Mouse (Mus musculus): ENCODE data around the gene Cd151. TPM values are rescaled to one million over a fixed set of nuclear protein-coding genes. Genes with fewer than 3 reads are reported as not detected.
"Not testable (repeated sequence)": the region's sequence is repeated elsewhere in the genome, so short reads cannot be mapped to it uniquely, and the experiment has no call there.

Cd151 gene
- total RNA-seq, 2 experiments from 2014 or later: 83.2 to 90.2 TPM

DNA sequence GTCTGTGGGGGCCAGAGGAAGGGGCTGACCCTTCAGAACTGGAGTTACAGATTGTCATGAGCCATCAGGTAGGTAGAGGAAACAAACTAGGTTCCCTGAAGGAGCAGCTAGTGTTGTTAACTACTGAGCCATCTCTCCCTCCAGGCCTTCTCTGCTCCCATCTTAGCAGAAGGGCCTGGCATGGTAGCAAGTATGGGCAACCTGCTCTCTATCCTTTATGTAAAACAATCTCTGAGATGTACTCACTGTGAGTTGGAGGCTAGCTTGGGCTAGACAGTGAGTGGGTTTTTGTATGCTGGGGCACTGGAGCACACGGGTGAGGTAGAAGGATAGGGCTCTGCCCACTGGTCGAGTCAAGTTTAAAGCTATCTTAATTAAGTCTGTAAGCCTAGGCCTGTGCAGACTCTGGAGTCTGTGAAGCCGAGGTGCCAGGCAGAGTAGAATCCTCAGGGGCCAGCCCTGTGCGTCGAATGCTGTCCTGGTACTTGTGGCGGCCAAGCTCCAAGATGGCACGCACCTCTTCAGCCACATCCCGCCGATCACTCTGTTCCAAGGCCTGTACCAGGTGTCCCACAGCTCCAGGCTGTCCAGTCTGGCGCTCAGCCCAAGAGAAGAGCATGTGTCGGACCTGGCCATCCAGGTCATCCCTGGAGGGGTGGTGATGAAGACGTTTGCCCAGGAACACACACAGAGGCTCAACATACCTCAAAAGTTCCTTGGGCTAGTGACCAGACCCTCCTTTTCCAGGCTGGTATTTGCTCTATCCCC is 28.8 kb upstream of the Cd151 start:
- no peak for DNase-seq
- Histone ChIP-seq H3K27ac (no peak overlapping the region), H3K4me3 (no peak overlapping the region)
- no peak for TF ChIP-seq CTCF (IDR thresholded peaks at IDR 0.05)
- intact Hi-C loops (cut with DNase I): no loop called here

DNA sequence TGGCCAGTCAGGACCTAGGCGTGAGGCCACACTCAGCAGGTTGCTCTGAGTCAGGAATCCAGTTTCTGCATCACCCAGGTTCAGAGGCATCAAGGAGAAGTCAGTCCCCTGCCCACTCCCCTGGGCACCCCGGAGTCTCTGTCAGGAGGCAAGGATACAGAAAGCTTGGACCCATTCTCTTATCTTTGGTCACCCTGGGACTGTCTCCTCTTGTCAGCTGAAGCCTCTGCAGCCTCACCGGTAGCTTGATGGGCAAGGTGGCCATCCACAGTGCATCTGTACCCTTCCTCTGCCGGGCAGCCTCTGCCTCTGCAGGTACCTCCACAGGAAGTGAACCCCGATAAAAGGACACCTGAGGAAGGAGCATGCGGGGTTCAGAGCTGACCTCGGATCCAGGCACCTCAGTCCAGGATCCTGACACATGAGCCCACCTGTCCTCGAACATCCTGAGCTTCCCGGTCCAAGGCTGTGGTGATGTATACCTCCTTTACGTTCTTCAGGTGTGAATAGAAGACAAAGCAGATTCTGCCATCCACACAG is 28.0 kb upstream of the Cd151 start:
- intact Hi-C loops (cut with DNase I): no loop called here
- H3K27ac ChIP-seq: no peak overlapping the region
- no peak overlapping the region for H3K4me3 ChIP-seq
- TF ChIP-seq CTCF (IDR thresholded peaks at IDR 0.05): no peak
- no peak for DNase-seq

GRCm38 (mm10) chr7:141439811-141440210 is 27.4 kb upstream of the Cd151 start:
- no peak overlapping the region for H3K27ac ChIP-seq
- intact Hi-C loops (cut with DNase I): loop anchor here (10.0 kb wide), 1 partner anchor 215 kb away; the partner anchor contains the start of gene Phrf1
- no peak overlapping the region for H3K4me3 ChIP-seq
- DNase-seq: no peak
- no peak for TF ChIP-seq CTCF (IDR thresholded peaks at IDR 0.05)

DNA sequence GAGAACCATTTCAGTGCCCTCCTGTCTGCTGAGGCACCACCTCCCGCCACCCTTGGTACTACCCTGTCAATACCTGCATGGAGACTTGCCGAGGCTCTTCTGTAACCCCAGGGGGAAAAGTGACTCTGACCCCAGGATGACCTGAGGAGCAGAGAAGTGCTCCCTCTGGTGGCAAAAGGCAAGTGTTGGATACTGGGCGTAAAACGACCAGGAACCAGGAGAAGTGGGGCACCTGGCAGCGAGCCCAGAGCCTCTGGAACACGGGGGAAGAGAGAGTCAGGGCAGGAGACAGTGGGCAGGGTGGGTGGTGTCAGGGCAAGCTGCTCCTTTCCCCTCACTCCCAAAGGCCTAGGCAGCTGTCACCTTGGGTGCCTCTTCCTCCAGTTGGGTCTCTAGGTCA is 26.6 kb upstream of the Cd151 start:
- DNase-seq: peak; percentile 74
- Histone ChIP-seq H3K4me3 (no peak overlapping the region), H3K27ac (no peak overlapping the region)
- TF ChIP-seq CTCF (IDR thresholded peaks at IDR 0.05): peak; percentile 82
- intact Hi-C loops (cut with DNase I): loop anchor here (10.0 kb wide), 1 partner anchor 216 kb away; the partner anchor contains the start of gene Phrf1

DNA sequence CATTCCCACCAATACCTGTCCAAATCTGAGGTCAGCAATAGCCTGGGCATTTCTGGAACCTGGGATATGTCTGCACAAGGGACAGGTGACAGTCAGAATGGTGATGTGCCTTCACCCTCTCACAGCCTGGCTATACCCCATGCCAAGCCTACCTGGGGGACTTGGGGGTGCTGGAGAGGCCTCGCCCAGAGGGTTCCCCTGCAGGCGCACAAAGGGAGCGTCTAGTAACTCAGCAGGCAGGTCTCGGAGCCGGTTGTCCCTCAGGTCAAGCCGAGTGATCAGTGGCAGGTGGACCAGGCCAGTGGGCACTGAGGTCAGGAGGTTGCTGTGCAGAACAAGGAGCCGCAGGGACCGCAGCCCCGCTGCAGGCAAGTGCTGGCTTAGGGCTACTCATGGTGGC is 25.7 kb upstream of the Cd151 start:
- TF ChIP-seq CTCF (IDR thresholded peaks at IDR 0.05): no peak
- intact Hi-C loops (cut with DNase I): loop anchor here (10.0 kb wide), 1 partner anchor 217 kb away; the partner anchor contains the start of gene Phrf1
- H3K4me3 ChIP-seq: no peak overlapping the region
- H3K27ac ChIP-seq: no peak overlapping the region
- no peak for DNase-seq

DNA sequence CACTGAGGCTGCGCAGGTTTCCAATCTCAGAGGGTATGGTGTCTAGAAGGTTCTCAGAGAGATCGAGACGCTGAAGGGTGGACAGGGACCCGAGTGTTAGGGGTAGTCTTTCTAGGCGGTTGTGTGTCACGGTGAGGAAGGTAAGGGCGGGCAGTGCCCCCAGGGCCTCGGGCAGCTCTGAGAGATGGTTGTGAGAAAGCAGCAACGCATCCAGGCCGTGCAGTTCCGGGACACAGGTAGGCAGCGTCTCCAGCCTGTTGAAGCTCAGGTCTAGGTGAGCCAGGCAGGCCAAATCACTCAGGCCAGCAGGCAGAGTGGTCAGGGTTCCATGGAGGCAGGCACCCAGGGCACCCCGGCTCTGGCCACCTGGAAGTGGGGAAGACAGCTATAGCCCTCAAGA is 25.0 kb upstream of the Cd151 start:
- DNase-seq: no peak
- no peak for TF ChIP-seq CTCF (IDR thresholded peaks at IDR 0.05)
- no peak overlapping the region for H3K4me3 ChIP-seq
- H3K27ac ChIP-seq: no peak overlapping the region
- intact Hi-C loops (cut with DNase I): loop anchor here (10.0 kb wide), 1 partner anchor 217 kb away; the partner anchor contains the start of gene Phrf1

DNA sequence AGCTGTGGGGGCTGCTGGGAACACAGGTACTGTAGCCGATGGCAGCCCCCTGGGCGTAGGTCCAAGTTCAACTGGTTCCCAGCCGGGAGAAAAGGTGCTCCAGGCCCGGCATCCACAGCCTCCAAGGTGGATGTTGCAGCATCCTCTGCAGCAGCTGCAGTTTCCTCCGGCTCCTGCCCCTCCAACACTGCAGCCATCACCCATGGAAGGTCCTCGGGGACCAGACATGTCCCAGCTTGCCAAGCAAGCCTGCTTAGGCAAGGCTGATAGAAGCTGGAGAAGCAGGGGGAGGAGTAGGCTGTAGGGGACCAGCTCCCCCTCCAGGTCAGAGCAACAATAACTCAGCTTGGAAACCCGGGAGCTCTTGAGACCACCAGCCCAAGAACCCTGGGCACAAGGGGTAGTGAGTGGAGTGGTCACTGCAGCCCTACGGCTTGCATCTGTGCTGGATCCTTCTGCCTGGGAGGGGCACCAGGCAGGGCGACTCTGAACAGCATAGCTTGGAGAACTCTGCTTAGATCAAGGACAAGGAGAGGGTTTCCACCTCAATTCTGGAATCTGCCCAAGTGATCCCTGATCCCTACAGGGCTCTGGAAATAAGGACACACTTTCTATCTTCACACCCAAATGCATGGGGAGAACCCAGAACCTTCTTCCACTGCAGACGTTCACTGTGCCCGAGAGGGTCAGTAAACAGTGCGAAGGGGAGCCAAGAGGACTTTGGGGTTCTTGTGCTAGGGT is 23.9 kb upstream of the Cd151 start:
- intact Hi-C loops (cut with DNase I): loop anchor here (10.0 kb wide), 1 partner anchor 218 kb away; the partner anchor contains the start of gene Phrf1
- DNase-seq: no peak
- Histone ChIP-seq H3K27ac (peak overlapping the region; percentile 64; the same call in 1 of the 2 replicates), H3K4me3 (peak overlapping the region; percentile 70)
- TF ChIP-seq CTCF (IDR thresholded peaks at IDR 0.05): no peak

- Histone ChIP-seq H3K27ac (peak within 1 kb of the TSS; percentile 64), H3K4me3 (peak within 1 kb of the TSS; percentile 70)
- DNase-seq: peak; percentile 74
- intact Hi-C loops (cut with DNase I): loop anchor here (10.0 kb wide), 1 partner anchor 219 kb away; the partner anchor contains the start of gene Phrf1
- no peak for TF ChIP-seq CTCF (IDR thresholded peaks at IDR 0.05)
Measured at GRCm38 (mm10) chr7:141443828-141444237, 23.4 kb upstream of the Cd151 start, which contains the start of gene Pidd1. Gene Pidd1 (minus strand): TSS chr7:141444025.

- intact Hi-C loops (cut with DNase I): loop anchor here (10.0 kb wide), 1 partner anchor 222 kb away; the partner anchor contains the start of gene Phrf1
- H3K4me3 ChIP-seq: peak overlapping the region; percentile 99; the same call in 1 of the 2 replicates
- not testable (repeated sequence) for DNase-seq
- peak overlapping the region; percentile 98 for H3K27ac ChIP-seq
Measured at GRCm38 (mm10) chr7:141446374-141446773, 20.8 kb upstream of the Cd151 start.

- Histone ChIP-seq H3K27ac (peak within 1 kb of the TSS; percentile 98), H3K4me3 (peak within 1 kb of the TSS; percentile 99)
- intact Hi-C loops (cut with DNase I): loop anchor here (10.0 kb wide), 1 partner anchor 223 kb away; the partner anchor contains the start of gene Phrf1
- no peak for TF ChIP-seq CTCF (IDR thresholded peaks at IDR 0.05)
- DNase-seq: peak; percentile 95
Measured at GRCm38 (mm10) chr7:141447110-141447991, 19.8 kb upstream of the Cd151 start, which contains the start of gene Rplp2. Gene Rplp2 (plus strand): TSS chr7:141447370.

DNA sequence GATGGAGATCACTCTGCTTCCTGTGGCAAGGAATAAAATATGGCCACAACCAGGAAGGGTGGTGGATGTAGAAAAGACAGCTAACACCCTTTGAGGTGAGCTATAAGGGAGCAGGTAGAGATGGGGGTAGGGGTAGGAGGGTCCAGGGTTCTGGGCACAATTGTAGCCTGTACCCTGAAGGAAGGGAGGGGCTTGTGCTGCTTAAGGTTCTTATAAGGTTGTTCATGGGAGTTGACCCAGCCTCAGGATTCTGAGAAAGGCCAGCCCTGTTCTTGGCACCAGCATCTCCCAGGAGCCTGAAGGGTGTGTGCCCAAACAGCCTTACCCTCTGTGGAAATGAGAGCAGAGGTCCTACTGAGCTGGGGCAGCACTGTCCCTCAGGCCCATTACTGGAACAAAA is 15.3 kb upstream of the Cd151 start:
- no peak overlapping the region for H3K27ac ChIP-seq
- intact Hi-C loops (cut with DNase I): no loop called here
- no peak for TF ChIP-seq CTCF (IDR thresholded peaks at IDR 0.05)
- no peak overlapping the region for H3K4me3 ChIP-seq
- peak; percentile 25 for DNase-seq

All from gastrocnemius, adult 2 months (tissue).